Mouse (Mus musculus) liver, embryonic 11.5 days (tissue): ENCODE data around the gene Hist1h2ae. TPM values are rescaled to one million over a fixed set of nuclear protein-coding genes. Genes with fewer than 3 reads are reported as not detected.
A peak's percentile ranks its signal among the peaks of the same experiment; 100 is the strongest.
"Not testable (repeated sequence)": the region's sequence is repeated elsewhere in the genome, so short reads cannot be mapped to it uniquely, and the experiment has no call there.

Source experiments
- ATAC-seq: fragments of 200-750 bp; cut with Nextera tagmentation; replicated peaks from 2 replicates; pipeline ENCODE4 v1.8.0; 2017; ENCODE audit warnings: moderate number of reproducible peaks, mild to moderate bottlenecking, moderate TSS enrichment, moderate library complexity; ENCODE audit not compliant: low FRiP score
- DNase-seq: peaks from one replicate; pipeline ENCODE4 v3.0.0-alpha.2; 2017; ENCODE audit warnings: low spot score
- H3K27ac ChIP-seq: fragments of 300-500 bp; sonication (generic); 2 replicates; pipeline ENCODE4 v1.5.1; 2014; ENCODE audit warnings: mild to moderate bottlenecking, low read depth, low read length, control low read depth
- H3K27me3 ChIP-seq: fragments of 300-500 bp; sonication (generic); replicated peaks from 2 replicates; pipeline ENCODE4 v1.6.1; 2014; ENCODE audit warnings: low read length, mixed read lengths; ENCODE audit not compliant: control insufficient read depth, insufficient read depth
- H3K36me3 ChIP-seq: fragments of 300-500 bp; sonication (generic); 2 replicates; pipeline ENCODE4 v1.6.1; 2014; ENCODE audit warnings: mild to moderate bottlenecking, low read length, moderate library complexity, mixed read lengths; ENCODE audit not compliant: control insufficient read depth, insufficient read depth
- H3K4me1 ChIP-seq: fragments of 300-500 bp; sonication (generic); replicated peaks from 2 replicates; pipeline ENCODE4 v1.6.1; 2014; ENCODE audit warnings: low read length, mixed read lengths; ENCODE audit not compliant: control insufficient read depth, insufficient read depth
- H3K4me2 ChIP-seq: fragments of 300-500 bp; sonication (generic); 2 replicates; pipeline ENCODE4 v1.6.1; 2014; ENCODE audit warnings: mild to moderate bottlenecking, control low read depth, moderate library complexity
- H3K4me3 ChIP-seq: fragments of 300-500 bp; sonication (generic); 2 replicates; pipeline ENCODE4 v1.5.1; 2014; ENCODE audit warnings: low read depth, low read length, control low read depth
- H3K9ac ChIP-seq: fragments of 300-500 bp; sonication (generic); 2 replicates; pipeline ENCODE4 v1.6.1; 2014; ENCODE audit warnings: low read depth, low read length, control low read depth
- H3K9me3 ChIP-seq: fragments of 300-500 bp; sonication (generic); 2 replicates; pipeline ENCODE4 v1.6.1; 2016; ENCODE audit warnings: low read length, inconsistent platforms, mixed read lengths; ENCODE audit not compliant: control insufficient read depth
- WGBS: fragments of 180-500 bp; shearing (Covaris S2); extraction: QIAGEN DNeasy Blood & Tissue Kit; methylation state at CpG from one replicate; pipeline ENCODE4 v1.1.7; 2014; 5-methylcytosine and 5-hydroxymethylcytosine counted together
- polyA plus RNA-seq: library from polyadenylated mRNA; unstranded; fragments of >200 nt; fragmentation: Nextera tagmentation; extraction: Ambion mirVana; gene quantifications from 2 replicates; pipeline ENCODE4 v1.2.1, GENCODE M21; 2014

Gene Hist1h2ae
- polyA plus RNA-seq, 1 experiment from 2014 or later = 62.9 TPM

- Histone ChIP-seq H3K4me3 (peak overlapping the region; percentile 46), H3K27ac (peak overlapping the region; percentile 99), H3K9me3 (no peaks in the 10 kb centered on the region), H3K4me1 (0 out of 2 replicates have a peak, but pooled peaks cover 13% of the 10 kb centered on the region), H3K27me3 (no peaks in the 10 kb centered on the region), H3K36me3 (no peaks in the 10 kb centered on the region), H3K4me2 (peak overlapping the region; percentile 72), H3K9ac (peak overlapping the region; percentile 61)
- DNase-seq (no peak), ATAC-seq (no peak)
- 42% methylated on average over 8 of the region's 8 CpGs for WGBS
Observed at GRCm38 (mm10) chr13:23551931-23552914, 18.8 kb downstream of the Hist1h2ae start.

DNA sequence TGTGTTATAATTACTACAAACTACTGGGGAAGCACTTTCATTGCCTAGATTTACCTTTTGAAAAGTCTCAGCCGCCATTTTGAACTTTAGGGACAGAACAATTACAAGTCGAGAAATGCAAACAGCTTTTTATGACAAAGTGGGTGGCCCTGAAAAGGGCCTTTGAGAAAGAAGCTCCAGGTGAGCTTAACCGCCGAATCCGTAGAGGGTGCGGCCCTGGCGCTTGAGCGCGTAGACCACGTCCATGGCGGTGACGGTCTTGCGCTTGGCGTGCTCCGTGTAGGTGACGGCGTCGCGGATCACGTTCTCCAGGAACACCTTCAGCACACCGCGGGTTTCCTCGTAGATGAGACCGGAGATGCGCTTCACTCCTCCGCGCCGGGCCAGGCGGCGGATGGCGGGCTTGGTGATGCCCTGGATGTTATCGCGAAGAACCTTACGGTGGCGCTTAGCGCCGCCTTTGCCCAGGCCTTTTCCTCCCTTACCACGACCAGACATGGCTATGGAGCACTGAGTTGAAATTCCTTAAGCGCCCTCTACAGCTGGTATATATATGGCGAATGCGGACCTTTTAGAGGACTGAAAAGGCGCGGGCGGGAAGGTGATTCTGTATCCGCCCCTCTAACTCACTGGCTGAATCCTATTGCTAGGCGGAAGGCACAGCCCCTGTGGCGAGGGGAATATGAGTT is 19.7 kb downstream of the Hist1h2ae start, which contains the start of gene Hist1h4f:
Gene Hist1h4f (minus strand): TSS at position 503 of the 689 bp plus-strand sequence.
- peak within 1 kb of the TSS; percentile 61 for H3K9ac ChIP-seq
- DNase-seq (peak; percentile 97), ATAC-seq (peak; percentile 72)
- peak within 1 kb of the TSS; percentile 99 for H3K27ac ChIP-seq
- H3K36me3 ChIP-seq, H3K4me1 ChIP-seq, H3K9me3 ChIP-seq, H3K27me3 ChIP-seq: not testable (repeated sequence)
- H3K4me2 ChIP-seq = peak within 1 kb of the TSS; percentile 72
- peak within 1 kb of the TSS; percentile 46 for H3K4me3 ChIP-seq
- under 1% methylated on average over 47 of the region's 47 CpGs for WGBS

- Histone ChIP-seq H3K27ac (peak overlapping the region; percentile 99), H3K4me2 (peak overlapping the region; percentile 72), H3K4me1 (0 out of 2 replicates have a peak, but pooled peaks cover 12% of the 10 kb centered on the region), H3K9me3 (no peaks in the 10 kb centered on the region), H3K36me3 (no peaks in the 10 kb centered on the region), H3K4me3 (peak overlapping the region; percentile 46), H3K27me3 (no peaks in the 10 kb centered on the region), H3K9ac (peak overlapping the region; percentile 61)
- ATAC-seq (no peak; the same call in none of the 2 replicates), DNase-seq (peak; percentile 46)
- 5% methylated on average over 3 of the region's 3 CpGs for WGBS
Observed at GRCm38 (mm10) chr13:23550761-23551145, 20.3 kb downstream of the Hist1h2ae start.

GRCm38 (mm10) chr13:23546694-23547093 is 24.3 kb downstream of the Hist1h2ae start:
- Histone ChIP-seq H3K9me3 (no peaks in the 10 kb centered on the region), H3K9ac (peak overlapping the region; percentile 43; the same call in 1 of the 2 replicates), H3K4me1 (0 out of 2 replicates have a peak, but pooled peaks cover 8% of the 10 kb centered on the region), H3K36me3 (no peaks in the 10 kb centered on the region), H3K4me2 (no peak overlapping the region), H3K4me3 (no peak overlapping the region), H3K27me3 (no peaks in the 10 kb centered on the region), H3K27ac (no peak overlapping the region)
- 69% methylated on average over 5 of the region's 5 CpGs for WGBS
- DNase-seq (no peak), ATAC-seq (no peak)

- Histone ChIP-seq H3K4me3 (peak overlapping the region; percentile 42), H3K27ac (peak overlapping the region; percentile 98; the same call in 1 of the 2 replicates), H3K4me2 (peak overlapping the region; percentile 53), H3K9ac (peak overlapping the region; percentile 63)
- not testable (repeated sequence) for H3K36me3 ChIP-seq, H3K9me3 ChIP-seq, H3K4me1 ChIP-seq, H3K27me3 ChIP-seq, DNase-seq
- ATAC-seq = peak; percentile 13
- 0% methylated on average over 11 of the region's 14 CpGs for WGBS
Observed at GRCm38 (mm10) chr13:23544787-23545120, 26.3 kb downstream of the Hist1h2ae start.

DNA sequence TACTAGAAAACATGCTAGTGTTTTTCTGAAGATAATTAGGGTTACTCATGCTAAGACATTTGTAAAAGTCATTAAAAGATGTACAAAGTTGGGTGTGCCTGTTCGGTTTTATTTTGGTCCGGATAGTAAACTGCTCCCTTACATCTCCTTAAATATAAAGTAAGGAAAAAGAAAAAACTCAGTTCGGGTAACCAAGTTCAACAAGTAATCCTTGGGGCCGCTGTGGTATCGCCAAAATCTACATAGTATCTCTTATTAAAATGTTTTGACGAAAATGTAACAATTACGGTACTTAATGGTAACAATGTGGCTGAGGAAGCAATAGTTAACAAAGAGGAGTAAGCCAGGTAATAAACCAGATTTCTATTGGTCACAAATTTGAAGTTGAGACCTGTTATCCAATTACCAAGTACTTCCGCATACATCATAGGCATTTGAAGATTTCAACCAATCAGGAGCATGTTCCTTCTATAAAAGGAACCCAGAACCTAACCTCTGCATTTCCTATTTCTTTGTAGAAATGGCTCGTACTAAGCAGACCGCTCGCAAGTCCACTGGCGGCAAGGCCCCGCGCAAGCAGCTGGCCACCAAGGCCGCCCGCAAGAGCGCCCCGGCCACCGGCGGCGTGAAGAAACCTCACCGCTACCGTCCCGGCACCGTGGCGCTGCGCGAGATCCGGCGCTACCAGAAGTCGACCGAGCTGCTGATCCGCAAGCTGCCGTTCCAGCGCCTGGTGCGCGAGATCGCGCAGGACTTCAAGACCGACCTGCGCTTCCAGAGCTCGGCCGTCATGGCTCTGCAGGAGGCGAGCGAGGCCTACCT is 26.8 kb downstream of the Hist1h2ae start, which contains the start of gene Hist1h3f:
Gene Hist1h3f (plus strand): TSS at position 88 of the 822 bp plus-strand sequence.
- Histone ChIP-seq H3K4me1 (peaks cover 10% of the 10 kb centered on the region), H3K4me2 (peak within 1 kb of the TSS; percentile 83), H3K27ac (peak within 1 kb of the TSS; percentile 98), H3K4me3 (peak within 1 kb of the TSS; percentile 53), H3K9me3 (no peaks in the 10 kb centered on the region), H3K27me3 (no peaks in the 10 kb centered on the region), H3K36me3 (no peaks in the 10 kb centered on the region), H3K9ac (peak within 1 kb of the TSS; percentile 82)
- WGBS = under 1% methylated on average over 28 of the region's 45 CpGs
- DNase-seq (no peak), ATAC-seq (peak; percentile 82)

GRCm38 (mm10) chr13:23542999-23543607 is 27.9 kb downstream of the Hist1h2ae start, which contains the start of gene Hist1h2bh:
Gene Hist1h2bh (minus strand): TSS chr13:23543392.
- H3K4me3 ChIP-seq = peak within 1 kb of the TSS; percentile 53
- peak; percentile 89 for ATAC-seq
- peak within 1 kb of the TSS; percentile 82 for H3K9ac ChIP-seq
- DNase-seq = peak; percentile 74
- H3K4me2 ChIP-seq = peak within 1 kb of the TSS; percentile 83
- not testable (repeated sequence) for H3K36me3 ChIP-seq, H3K27me3 ChIP-seq, H3K4me1 ChIP-seq, H3K9me3 ChIP-seq
- H3K27ac ChIP-seq = peak within 1 kb of the TSS; percentile 98
- 1% methylated on average over 27 of the region's 42 CpGs for WGBS
